Mouse (Mus musculus) spleen, postnatal 14 days (tissue): Measurements from ENCODE around the gene Gm38100.

Source experiments
- DNase-seq, 2 experiments: peaks; one replicate each; pipeline ENCODE4 v3.0.0; 2021 to 2022; ENCODE audit warnings: low spot score in 2 of 2

Gm38100 gene

GRCm38 (mm10) chr1:175920029-175920428 lies at the start of gene Gm38100:
Gm38100 (plus strand) TSS chr1:175920329.
- no peak for DNase-seq

- no peak for DNase-seq
Measured at GRCm38 (mm10) chr1:175870716-175871115, 49.4 kb upstream of the Gm38100 start.

GRCm38 (mm10) chr1:175872028-175872816 lies 47.9 kb upstream of the Gm38100 start:
- no peak for DNase-seq

GRCm38 (mm10) chr1:175880453-175881296 lies 39.5 kb upstream of the Gm38100 start, which contains the start of gene Exo1:
Exo1 (plus strand) TSS chr1:175880581.
- peak; percentile 75 to 79 for DNase-seq

- DNase-seq: no peak
Measured at GRCm38 (mm10) chr1:175883398-175883797, 36.7 kb upstream of the Gm38100 start.

- DNase-seq: no peak
Measured at GRCm38 (mm10) chr1:175893263-175893662, 26.9 kb upstream of the Gm38100 start.

- DNase-seq: no peak
Measured at GRCm38 (mm10) chr1:175893726-175894125, 26.4 kb upstream of the Gm38100 start.

GRCm38 (mm10) chr1:175911207-175911606 lies 8.9 kb upstream of the Gm38100 start:
- no peak for DNase-seq

GRCm38 (mm10) chr1:175912038-175912437 lies 8.1 kb upstream of the Gm38100 start:
- no peak for DNase-seq

- DNase-seq: no peak
Measured at GRCm38 (mm10) chr1:175913728-175914303, 6.3 kb upstream of the Gm38100 start.

GRCm38 (mm10) chr1:175921091-175921490 lies 962 bp downstream of the Gm38100 start:
- DNase-seq: no peak

GRCm38 (mm10) chr1:175923848-175924787 lies 4.0 kb downstream of the Gm38100 start:
- peak; percentile 15 to 66 for DNase-seq

GRCm38 (mm10) chr1:175931391-175931790 lies 11.3 kb downstream of the Gm38100 start:
- no peak for DNase-seq

- DNase-seq: no peak
Measured at GRCm38 (mm10) chr1:175936282-175936737, 16.2 kb downstream of the Gm38100 start.

- no peak for DNase-seq
Measured at GRCm38 (mm10) chr1:175938731-175939130, 18.6 kb downstream of the Gm38100 start.

GRCm38 (mm10) chr1:175943168-175943567 lies 23.0 kb downstream of the Gm38100 start:
- no peak for DNase-seq

GRCm38 (mm10) chr1:175946718-175947315 lies 26.7 kb downstream of the Gm38100 start:
- no peak for DNase-seq

GRCm38 (mm10) chr1:175950421-175950820 lies 30.3 kb downstream of the Gm38100 start:
- DNase-seq: no peak

- DNase-seq: no peak
Measured at GRCm38 (mm10) chr1:175950851-175951250, 30.7 kb downstream of the Gm38100 start.

GRCm38 (mm10) chr1:175961786-175962185 lies 41.7 kb downstream of the Gm38100 start:
- DNase-seq: no peak
